Mouse (Mus musculus) central nervous system, embryonic 14 days (tissue): ENCODE data around the gene Ihh. TPM values are rescaled to one million over a fixed set of nuclear protein-coding genes. Genes with fewer than 3 reads are reported as not detected.

Experiments
- polyA plus RNA-seq: library from polyadenylated mRNA; depleted of rRNA; stranded (reverse); fragments of >200 nt; gene quantifications from 2 replicates; pipeline ENCODE4 v1.2.3, GENCODE M21; 2012; rRNA removed

Ihh gene
- 0.60 and 3.4 TPM in 2 replicates for polyA plus RNA-seq

DNA sequence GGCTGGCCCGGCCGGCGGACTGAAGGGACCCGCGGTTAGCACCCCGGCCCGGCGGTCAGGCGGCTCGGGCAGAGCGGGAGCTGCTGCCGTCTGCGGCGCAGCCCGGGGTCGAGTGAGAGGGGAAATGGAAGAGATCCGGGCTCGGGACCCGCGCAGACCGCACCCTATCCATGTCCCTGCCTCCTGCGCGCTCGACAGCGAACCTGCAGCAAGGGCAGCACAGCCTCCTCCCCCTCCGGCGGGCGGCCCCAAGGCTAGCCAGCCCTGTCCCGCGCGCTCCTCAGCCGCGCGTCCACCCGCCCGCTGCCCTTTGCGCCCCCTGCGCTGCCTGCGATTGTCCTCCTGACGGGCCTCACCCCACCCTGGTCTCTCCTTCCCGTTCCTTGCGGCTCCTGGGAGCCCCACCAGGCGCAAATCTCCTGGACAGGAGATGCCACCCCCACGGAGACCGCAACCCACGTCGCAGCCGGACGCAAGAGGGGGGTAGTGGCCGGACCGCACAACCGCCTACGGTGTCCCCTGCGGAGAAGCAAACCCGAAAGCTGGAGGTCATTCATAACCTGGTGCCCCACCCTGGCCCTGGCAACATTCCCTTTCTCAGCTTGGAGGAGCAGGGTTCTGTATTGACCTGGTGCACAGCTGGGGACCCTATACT lies at the start of gene Ihh:
Gene Ihh (minus strand): TSS at position 117 of the 655 bp plus-strand sequence.

DNA sequence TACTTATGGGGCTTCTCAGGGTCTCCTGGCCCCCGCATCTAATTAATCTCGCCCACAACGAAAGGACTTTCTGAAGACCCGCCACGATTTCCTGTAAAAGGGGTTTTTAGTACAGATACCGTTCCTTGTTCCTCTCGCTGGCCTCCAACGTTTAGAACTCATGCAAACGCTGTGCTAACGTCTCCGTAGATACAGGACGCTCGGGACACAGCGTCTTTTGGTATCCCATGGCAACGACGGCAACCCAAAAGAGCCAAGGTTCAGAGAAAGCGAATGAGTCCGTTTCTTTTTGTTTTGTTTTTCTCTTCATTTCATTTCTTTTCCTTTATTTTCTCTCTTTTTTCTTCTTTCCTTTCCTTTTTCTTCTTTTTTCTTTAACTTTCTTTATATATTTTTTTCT lies 16.1 kb downstream of the Ihh start, which contains the start of gene Cfap65:
Gene Cfap65 (minus strand): TSS at position 198 of the 400 bp plus-strand sequence.

Other genes with a start within 250 kb of the Ihh start
- 2.5 and 4.0 TPM in 2 replicates for gene Cyp27a1, start 238.1 kb downstream of the Ihh start, polyA plus RNA-seq
- gene Prkag3, start 202.5 kb downstream of the Ihh start, polyA plus RNA-seq = 0.07 and 0.98 TPM in 2 replicates
- gene Wnt6, start 179.8 kb downstream of the Ihh start, polyA plus RNA-seq = 2.6 and 8.3 TPM in 2 replicates
- 0.34 and 1.1 TPM in 2 replicates for gene Wnt10a, start 160.2 kb downstream of the Ihh start, polyA plus RNA-seq
- 44.6 and 54.5 TPM in 2 replicates for gene Cdk5r2, start 96.7 kb downstream of the Ihh start, polyA plus RNA-seq
- 0.58 and 1.6 TPM in 2 replicates for gene Fev, start 66.3 kb downstream of the Ihh start, polyA plus RNA-seq
- gene Cryba2, start 58.5 kb downstream of the Ihh start, polyA plus RNA-seq = 0.39 and 1.1 TPM in 2 replicates
- gene Cfap65, start 16.1 kb downstream of the Ihh start, polyA plus RNA-seq = 3.0 and 3.1 TPM in 2 replicates
- 3.0 and 3.8 TPM in 2 replicates for gene Nhej1, start 173.5 kb upstream of the Ihh start, polyA plus RNA-seq
- gene Slc23a3, start 182.2 kb upstream of the Ihh start, polyA plus RNA-seq = 0.06 and 0.15 TPM in 2 replicates
- gene Cnppd1, start 191.0 kb upstream of the Ihh start, polyA plus RNA-seq = 60.0 and 62.1 TPM in 2 replicates
- 139 and 143 TPM in 2 replicates for gene Retreg2, start 191.1 kb upstream of the Ihh start, polyA plus RNA-seq
- 53.6 and 56.3 TPM in 2 replicates for gene Zfand2b, start 217.0 kb upstream of the Ihh start, polyA plus RNA-seq
- gene Abcb6, start 228.7 kb upstream of the Ihh start, polyA plus RNA-seq = 31.6 and 32.7 TPM in 2 replicates
- 30.2 and 33.0 TPM in 2 replicates for gene Ankzf1, start 240.5 kb upstream of the Ihh start, polyA plus RNA-seq
- gene Atg9a, start 240.5 kb upstream of the Ihh start, polyA plus RNA-seq = 55.1 and 56.4 TPM in 2 replicates